Mouse (Mus musculus) stomach, embryonic 14.5 days (tissue): ENCODE data around the gene Chst3. TPM values are rescaled to one million over a fixed set of nuclear protein-coding genes. Genes with fewer than 3 reads are reported as not detected.

ENCODE experiments used
- ATAC-seq: fragments of 200-750 bp; cut with Nextera tagmentation; 2 replicates; pipeline ENCODE4 v1.8.0; 2017; ENCODE audit warnings: low read depth, moderate TSS enrichment; ENCODE audit not compliant: insufficient number of reproducible peaks, insufficient read depth, low FRiP score
- H3K27ac ChIP-seq: fragments of 300-500 bp; sonication (generic); 2 replicates; pipeline ENCODE4 v1.5.1; 2014; ENCODE audit warnings: mild to moderate bottlenecking, low read length, moderate library complexity, mixed read lengths
- H3K27me3 ChIP-seq: fragments of 300-500 bp; sonication (generic); 2 replicates; pipeline ENCODE4 v1.6.1; 2014; ENCODE audit warnings: low read length, control low read depth, mixed read lengths; ENCODE audit not compliant: control insufficient read depth, insufficient read depth
- H3K36me3 ChIP-seq: fragments of 300-500 bp; sonication (generic); 2 replicates; pipeline ENCODE4 v1.6.1; 2014; ENCODE audit warnings: mild to moderate bottlenecking, control low read depth, low read length, moderate library complexity, mixed read lengths; ENCODE audit not compliant: control insufficient read depth, insufficient read depth
- H3K4me1 ChIP-seq: fragments of 300-500 bp; sonication (generic); 2 replicates; pipeline ENCODE4 v1.6.1; 2014; ENCODE audit warnings: low read length, control low read depth, mixed read lengths; ENCODE audit not compliant: control insufficient read depth, insufficient read depth
- H3K4me2 ChIP-seq: fragments of 300-500 bp; sonication (generic); replicated peaks from 2 replicates; pipeline ENCODE4 v1.6.1; 2014; ENCODE audit warnings: low read depth, low read length, control low read depth
- H3K4me3 ChIP-seq: fragments of 300-500 bp; sonication (generic); 2 replicates; pipeline ENCODE4 v1.5.1; 2014; ENCODE audit warnings: low read depth, low read length, control low read depth
- H3K9ac ChIP-seq: fragments of 300-500 bp; sonication (generic); replicated peaks from 2 replicates; pipeline ENCODE4 v1.6.1; 2014; ENCODE audit warnings: low read depth, mild to moderate bottlenecking, control low read depth, low read length, moderate library complexity, mixed read lengths
- H3K9me3 ChIP-seq: fragments of 300-500 bp; sonication (generic); 2 replicates; pipeline ENCODE4 v1.6.1; 2016; ENCODE audit warnings: low read depth, low read length, control low read depth; ENCODE audit not compliant: control insufficient read depth
- WGBS: fragments of 180-500 bp; shearing (Covaris S2); extraction: QIAGEN DNeasy Blood & Tissue Kit; methylation state at CpG from one replicate; pipeline ENCODE4 v1.1.7; 2014; 5-methylcytosine and 5-hydroxymethylcytosine counted together
- polyA plus RNA-seq: library from polyadenylated mRNA; unstranded; fragments of >200 nt; fragmentation: Nextera tagmentation; extraction: Ambion mirVana; gene quantifications from 2 replicates; pipeline ENCODE4 v1.2.1, GENCODE M21; 2014

The Chst3 gene
- polyA plus RNA-seq, 1 experiment from 2014 or later, result 2.8 TPM

DNA sequence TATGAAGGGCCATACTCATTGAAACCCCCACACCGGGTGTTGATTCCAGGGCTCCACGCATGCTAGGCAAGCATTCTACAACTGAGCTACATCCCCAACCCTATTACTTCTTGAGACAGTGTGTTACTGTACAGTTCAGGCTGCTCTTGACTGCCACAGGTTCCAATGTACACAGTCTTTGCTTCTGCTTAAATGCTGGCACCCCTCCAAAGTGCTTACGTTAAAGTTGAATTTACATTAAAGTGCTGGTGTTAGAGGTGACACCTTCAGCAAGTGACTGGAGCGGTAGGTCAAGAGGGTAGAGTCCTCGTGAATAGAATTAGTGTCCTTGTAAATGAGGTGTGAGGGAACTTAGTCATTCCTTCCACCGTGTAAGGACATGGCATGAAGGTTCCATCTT, 19.7 kb downstream of the Chst3 start:
- Histone ChIP-seq H3K27ac (no peak overlapping the region), H3K36me3 (no peaks in the 10 kb centered on the region), H3K9ac (no peak overlapping the region), H3K4me1 (peaks cover 19% of the 10 kb centered on the region), H3K27me3 (no peaks in the 10 kb centered on the region), H3K4me3 (no peak overlapping the region), H3K4me2 (no peak overlapping the region), H3K9me3 (no peaks in the 10 kb centered on the region)
- ATAC-seq, result no peak
- 75% methylated on average over 6 of the region's 6 CpGs for WGBS

- Histone ChIP-seq H3K9ac (no peak overlapping the region), H3K36me3 (no peaks in the 10 kb centered on the region), H3K4me1 (peaks cover 29% of the 10 kb centered on the region), H3K4me3 (no peak overlapping the region), H3K27ac (peak overlapping the region; percentile 49; the same call in 1 of the 2 replicates), H3K4me2 (no peak overlapping the region), H3K27me3 (no peaks in the 10 kb centered on the region), H3K9me3 (no peaks in the 10 kb centered on the region)
- no peak; the same call in 1 of the 2 replicates for ATAC-seq
- 47% methylated on average over 10 of the region's 10 CpGs for WGBS
These were observed 21.6 kb downstream of the Chst3 start for GRCm38 (mm10) chr10:60197406-60197821.

- H3K27me3 ChIP-seq, result no peaks in the 10 kb centered on the region
- H3K9ac ChIP-seq, result no peak overlapping the region
- no peak overlapping the region for H3K4me2 ChIP-seq
- H3K27ac ChIP-seq, result peak overlapping the region; percentile 49; the same call in 1 of the 2 replicates
- no peaks in the 10 kb centered on the region for H3K9me3 ChIP-seq
- no peak overlapping the region for H3K4me3 ChIP-seq
- no peak for ATAC-seq
- H3K36me3 ChIP-seq, result no peaks in the 10 kb centered on the region
- peaks cover 33% of the 10 kb centered on the region for H3K4me1 ChIP-seq
- 55% methylated on average over 5 of the region's 5 CpGs for WGBS
These were observed 22.1 kb downstream of the Chst3 start for GRCm38 (mm10) chr10:60196971-60197370.

- Histone ChIP-seq H3K4me2 (0 out of 2 replicates have a peak overlapping the region, but pooled peaks have one; percentile 5), H3K27me3 (no peaks in the 10 kb centered on the region), H3K4me1 (peaks cover 39% of the 10 kb centered on the region), H3K9me3 (no peaks in the 10 kb centered on the region), H3K4me3 (no peak overlapping the region), H3K27ac (peak overlapping the region; percentile 81), H3K36me3 (no peaks in the 10 kb centered on the region), H3K9ac (no peak overlapping the region)
- no peak for ATAC-seq
- 13% methylated on average over 4 of the region's 4 CpGs for WGBS
These were observed 24.0 kb downstream of the Chst3 start for GRCm38 (mm10) chr10:60195087-60195486.

DNA sequence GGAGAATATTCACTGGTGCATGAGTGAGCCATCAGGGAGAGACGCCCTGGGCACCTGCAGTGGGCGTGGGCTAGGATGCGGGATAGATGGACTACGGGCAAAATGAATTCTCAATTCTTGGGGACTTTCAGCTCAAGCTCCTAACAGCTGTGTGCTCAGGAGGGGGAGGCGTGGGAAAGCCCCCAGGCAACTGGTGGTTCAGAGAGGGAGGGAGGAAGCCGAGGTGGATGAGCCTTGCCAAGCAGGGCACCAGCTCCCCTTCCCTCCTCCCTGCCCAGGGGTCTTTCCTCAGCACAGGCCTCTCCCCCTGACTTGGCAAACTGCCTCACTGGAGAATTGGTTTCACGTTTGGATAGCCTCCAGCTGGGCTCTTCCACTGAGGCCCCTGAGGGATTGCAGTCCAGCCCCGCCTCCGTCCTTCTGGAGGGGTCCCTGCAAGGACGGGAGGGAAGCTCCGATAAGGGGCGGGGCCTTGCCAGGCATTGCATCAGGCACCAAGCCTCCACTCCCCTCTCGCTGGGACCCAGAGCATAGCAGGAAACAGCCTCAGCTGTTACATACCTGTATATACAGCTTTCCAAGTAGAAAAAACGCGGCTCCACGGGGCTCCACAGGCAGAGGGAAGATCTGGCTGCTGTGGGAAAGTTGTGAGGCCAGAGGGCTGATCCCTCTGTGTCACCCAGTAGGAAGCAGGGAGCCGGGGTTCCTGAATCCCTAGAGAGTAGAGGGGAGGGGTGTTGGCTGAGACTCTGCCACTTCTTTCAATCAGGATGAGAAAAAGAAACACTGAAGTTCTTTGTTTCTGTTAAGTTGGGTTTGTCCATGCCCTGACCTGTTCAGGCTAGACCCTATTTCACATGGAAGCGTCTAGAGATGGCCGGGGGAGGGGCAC, 25.3 kb downstream of the Chst3 start:
- Histone ChIP-seq H3K27me3 (no peaks in the 10 kb centered on the region), H3K4me2 (peak overlapping the region; percentile 20), H3K36me3 (no peaks in the 10 kb centered on the region), H3K27ac (peak overlapping the region; percentile 81; the same call in 1 of the 2 replicates), H3K4me3 (no peak overlapping the region), H3K9me3 (no peaks in the 10 kb centered on the region), H3K4me1 (peaks cover 39% of the 10 kb centered on the region), H3K9ac (no peak overlapping the region)
- 9% methylated on average over 19 of the region's 19 CpGs for WGBS
- ATAC-seq, result peak; percentile 90

DNA sequence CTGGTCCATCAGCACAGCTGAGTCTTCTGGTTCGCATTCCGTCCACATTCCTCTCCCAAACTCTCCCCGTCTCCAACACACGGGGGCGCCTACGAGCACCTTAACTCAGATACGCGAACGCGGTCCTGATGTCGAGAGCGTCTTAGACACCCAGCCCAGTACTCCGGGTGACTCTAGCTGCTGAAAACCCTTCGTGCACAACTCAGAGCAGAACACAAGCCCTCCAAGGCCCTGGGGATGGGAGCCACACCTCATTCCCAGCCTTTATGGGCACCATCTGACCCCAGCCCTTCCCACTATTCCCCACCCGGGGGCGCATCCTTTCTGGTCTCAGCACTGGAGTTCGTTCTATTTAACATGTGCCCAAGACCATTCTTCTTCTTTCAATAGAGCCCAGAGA, 27.3 kb downstream of the Chst3 start:
- Histone ChIP-seq H3K27ac (no peak overlapping the region), H3K27me3 (no peaks in the 10 kb centered on the region), H3K4me2 (peak overlapping the region; percentile 51), H3K4me3 (0 out of 2 replicates have a peak overlapping the region, but pooled peaks have one; percentile 5), H3K4me1 (peaks cover 36% of the 10 kb centered on the region), H3K9ac (no peak overlapping the region), H3K9me3 (no peaks in the 10 kb centered on the region), H3K36me3 (no peaks in the 10 kb centered on the region; the same call in 1 of the 2 replicates)
- peak; percentile 24; the same call in 1 of the 2 replicates for ATAC-seq
- WGBS, result under 1% methylated on average over 17 of the region's 17 CpGs

DNA sequence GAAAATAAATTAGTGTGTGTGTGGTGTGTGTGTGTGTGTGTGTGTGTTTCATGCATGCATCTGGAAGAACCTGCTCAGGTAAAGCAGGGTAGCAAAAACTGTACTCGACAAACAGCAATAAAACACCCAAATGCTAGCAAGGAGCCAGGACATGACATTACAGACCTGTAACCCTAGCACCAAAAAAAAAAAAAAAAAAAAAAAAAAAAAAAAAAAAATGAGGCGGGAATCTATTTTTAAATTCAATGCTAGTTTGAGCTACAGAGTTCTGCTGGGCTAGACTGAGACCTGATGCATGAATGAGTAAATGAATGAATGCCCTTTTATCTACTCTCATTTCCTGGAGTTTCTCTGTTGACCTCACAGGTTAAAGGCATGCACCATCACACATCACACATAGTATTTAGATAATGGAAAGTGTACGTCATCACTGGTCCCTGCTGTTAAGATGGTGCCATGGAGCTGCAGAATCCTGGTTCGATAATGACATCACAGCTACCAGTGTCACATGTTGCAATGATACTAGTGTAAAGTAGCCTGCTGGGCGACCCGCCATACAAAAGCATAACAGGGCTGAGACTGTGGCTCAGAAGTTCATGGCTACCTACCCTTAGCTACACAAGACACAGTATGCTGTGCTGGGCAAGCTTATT, 29.4 kb downstream of the Chst3 start:
- Histone ChIP-seq H3K27ac (no peak overlapping the region), H3K4me1 (peaks cover 23% of the 10 kb centered on the region), H3K9me3 (no peaks in the 10 kb centered on the region), H3K36me3 (peaks cover 4% of the 10 kb centered on the region), H3K4me2 (no peak overlapping the region), H3K9ac (no peak overlapping the region), H3K27me3 (no peaks in the 10 kb centered on the region), H3K4me3 (no peak overlapping the region)
- WGBS, result 84% methylated on average over 6 of the region's 6 CpGs
- no peak for ATAC-seq

DNA sequence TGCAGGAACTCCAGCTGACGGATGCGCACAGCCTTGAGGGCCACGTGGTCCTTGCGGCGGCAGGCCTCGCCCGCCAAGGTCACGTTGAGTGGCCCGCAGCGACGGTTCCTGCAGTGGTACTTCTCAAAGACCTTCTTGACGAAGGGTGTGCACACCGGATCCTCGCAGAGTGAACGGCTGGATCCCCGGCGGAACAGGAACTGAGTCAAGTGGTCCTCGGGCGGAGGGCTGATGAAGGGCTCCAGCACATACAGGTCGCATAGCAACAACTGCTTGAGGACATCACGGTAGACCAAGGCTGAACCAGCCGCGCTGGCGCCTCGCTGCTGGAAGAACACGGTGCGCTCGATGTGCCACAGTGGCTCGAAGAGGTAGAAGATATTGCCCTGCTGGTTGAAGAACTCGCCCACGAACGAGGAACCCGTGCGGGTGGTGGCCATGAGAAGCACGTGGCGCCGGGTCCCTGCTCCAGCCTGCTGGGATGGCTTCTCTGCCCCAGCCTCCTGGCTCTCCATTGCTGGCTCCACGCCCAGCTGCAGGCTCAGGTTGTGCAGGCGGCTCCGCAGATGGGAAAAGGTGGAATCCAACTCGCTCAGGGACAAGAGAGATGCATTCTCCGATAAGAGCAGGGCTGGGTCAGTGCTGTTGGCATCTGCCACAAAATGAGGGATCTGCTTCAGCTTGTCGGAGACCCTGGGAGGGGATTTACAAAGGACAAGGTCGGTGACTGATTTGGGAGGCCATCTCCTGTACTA, 32.7 kb downstream of the Chst3 start:
- Histone ChIP-seq H3K4me3 (no peak overlapping the region), H3K4me1 (peaks cover under 1% of the 10 kb centered on the region), H3K27ac (no peak overlapping the region), H3K36me3 (peaks cover 7% of the 10 kb centered on the region), H3K9me3 (no peaks in the 10 kb centered on the region), H3K27me3 (no peaks in the 10 kb centered on the region), H3K4me2 (no peak overlapping the region), H3K9ac (no peak overlapping the region)
- no peak for ATAC-seq
- 74% methylated on average over 44 of the region's 44 CpGs for WGBS
